Mouse (Mus musculus) liver, postnatal 0 days (tissue): ENCODE results near the gene Dnajc5.

Experiments
- CTCF ChIP-seq: sonication (generic); IDR thresholded peaks from 2 replicates; pipeline ENCODE4 v1.5.1; 2016; ENCODE audit warnings: antibody characterized with exemption, low read depth
- EP300 ChIP-seq: IDR thresholded peaks from 2 replicates; pipeline ENCODE4 v1.6.1; 2016; ENCODE audit warnings: antibody characterized with exemption, low read depth, mild to moderate bottlenecking

DNA sequence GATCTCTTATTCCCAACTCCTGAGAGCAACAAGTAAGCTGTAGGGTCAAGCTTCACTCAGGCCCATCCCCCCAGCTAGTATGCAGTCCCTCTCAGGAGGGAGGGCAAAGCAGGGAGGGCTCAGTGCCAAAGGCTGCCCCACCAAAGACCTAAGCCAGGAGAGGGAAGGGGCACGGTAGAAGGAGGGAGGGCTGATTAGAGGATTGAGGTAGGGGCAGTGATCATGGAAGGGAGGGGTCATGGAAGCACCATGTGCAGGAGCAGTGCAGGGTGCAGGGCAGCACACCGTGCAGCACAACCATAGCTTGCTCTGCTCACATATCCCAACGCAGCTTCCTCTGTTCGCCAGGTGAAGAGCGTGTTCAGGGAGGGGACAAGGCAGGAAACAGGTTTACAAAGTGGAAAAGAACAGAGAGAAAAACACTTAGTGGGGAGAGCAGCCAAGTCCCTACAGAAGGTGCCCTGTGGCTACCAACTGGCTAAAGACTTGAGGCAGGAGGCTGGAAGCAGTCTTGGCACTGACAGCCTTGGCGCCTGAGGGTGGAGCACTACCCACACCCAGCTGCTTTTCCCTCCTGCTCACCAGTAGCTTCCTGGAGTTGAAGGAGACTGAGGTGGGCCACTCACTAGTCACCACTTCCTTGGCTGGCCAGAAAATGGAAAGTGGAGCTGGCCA is 50.8 kb downstream of the Dnajc5 start:
- TF ChIP-seq CTCF (0 out of 2 replicates have a peak, but pooled peaks have one; percentile 7), EP300 (no peak)
